Mouse (Mus musculus): ENCODE data around the gene Unc119.

- no peak for TF ChIP-seq CTCF (IDR thresholded peaks at IDR 0.05; ENCODE audit: low read depth, low read length)
- TF ChIP-seq POLR2A (IDR thresholded peaks at IDR 0.05; ENCODE audit: extremely low read depth, insufficient read depth, low read length): no peak
These were observed 29.6 kb upstream of the Unc119 start for GRCm38 (mm10) chr11:78313662-78314061.

Data from liver, adult 2 months (tissue).